Mouse (Mus musculus): ENCODE measurements around the gene Fam47c.

Gene Fam47c

DNA sequence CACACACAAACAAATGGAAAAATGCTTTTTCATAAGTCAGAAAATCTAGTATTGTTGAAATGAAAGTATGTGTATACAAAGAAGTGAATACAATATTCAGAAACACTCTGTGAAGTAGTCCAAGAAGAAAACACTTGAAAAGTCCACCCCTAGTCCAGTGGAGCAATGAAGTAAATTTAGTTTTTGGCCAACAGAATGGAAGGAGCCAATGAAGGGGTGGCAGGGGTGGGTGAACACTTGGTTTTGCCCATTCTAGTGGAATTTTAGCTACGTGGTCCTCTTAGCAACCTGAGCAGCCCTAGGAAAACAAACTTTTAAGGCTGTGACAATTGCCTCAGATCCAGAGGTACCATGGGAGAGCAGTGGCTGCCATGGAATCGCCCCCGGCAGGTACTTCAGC lies at the start of gene Fam47c:
Fam47c (plus strand) TSS at position 301 of the 400 bp plus-strand sequence.
- no peaks in the 10 kb centered on the region for H3K36me3 ChIP-seq (ENCODE audit: insufficient read depth, low read length)
- TF ChIP-seq NANOG (IDR thresholded peaks at IDR 0.05; ENCODE audit: borderline replicate concordance, low read length) (no peak), POU5F1 (IDR thresholded peaks at IDR 0.05; ENCODE audit: borderline replicate concordance, low read length) (no peak), CTCF (conservative IDR thresholded peaks at IDR 0.05; ENCODE audit: low read length) (no peak)
- H3K4me3 ChIP-seq (replicated peaks; ENCODE audit: low read length): no peak within 1 kb of the TSS
- peaks cover 66% of the 10 kb centered on the region for H3K9me3 ChIP-seq (ENCODE audit: low read length)
- no peaks in the 10 kb centered on the region for H3K27me3 ChIP-seq (ENCODE audit: insufficient read depth, low read length)
- no peaks in the 10 kb centered on the region for H3K4me1 ChIP-seq (replicated peaks; ENCODE audit: low read depth, low read length)

DNA sequence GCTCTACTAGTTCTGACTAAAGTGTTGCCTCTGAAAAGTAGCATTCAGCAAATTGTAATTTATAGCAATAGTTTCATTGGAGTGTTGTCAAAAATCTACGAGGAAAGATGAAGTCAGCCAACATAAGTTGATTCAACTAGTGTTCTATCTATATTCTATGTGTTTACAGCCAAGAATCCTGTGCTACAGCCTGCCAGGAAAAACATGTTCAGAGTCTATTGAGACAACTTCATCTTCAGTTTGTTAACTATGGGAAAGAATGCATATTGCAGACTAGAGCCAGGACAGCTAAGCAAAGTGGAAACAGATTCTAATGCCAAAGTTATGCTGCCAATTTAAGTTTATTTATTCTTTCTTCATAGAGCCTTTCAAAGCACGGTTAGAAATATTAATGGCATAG lies 31.8 kb downstream of the Fam47c start:
- Histone ChIP-seq H3K27me3 (ENCODE audit: insufficient read depth, low read length) (no peaks in the 10 kb centered on the region), H3K4me3 (replicated peaks; ENCODE audit: low read length) (no peak overlapping the region), H3K36me3 (ENCODE audit: insufficient read depth, low read length) (no peaks in the 10 kb centered on the region), H3K4me1 (replicated peaks; ENCODE audit: low read depth, low read length) (no peaks in the 10 kb centered on the region), H3K9me3 (ENCODE audit: low read length) (no peaks in the 10 kb centered on the region)
- TF ChIP-seq POU5F1 (IDR thresholded peaks at IDR 0.05; ENCODE audit: borderline replicate concordance, low read length) (no peak), NANOG (IDR thresholded peaks at IDR 0.05; ENCODE audit: borderline replicate concordance, low read length) (no peak), CTCF (conservative IDR thresholded peaks at IDR 0.05; ENCODE audit: low read length) (no peak)

DNA sequence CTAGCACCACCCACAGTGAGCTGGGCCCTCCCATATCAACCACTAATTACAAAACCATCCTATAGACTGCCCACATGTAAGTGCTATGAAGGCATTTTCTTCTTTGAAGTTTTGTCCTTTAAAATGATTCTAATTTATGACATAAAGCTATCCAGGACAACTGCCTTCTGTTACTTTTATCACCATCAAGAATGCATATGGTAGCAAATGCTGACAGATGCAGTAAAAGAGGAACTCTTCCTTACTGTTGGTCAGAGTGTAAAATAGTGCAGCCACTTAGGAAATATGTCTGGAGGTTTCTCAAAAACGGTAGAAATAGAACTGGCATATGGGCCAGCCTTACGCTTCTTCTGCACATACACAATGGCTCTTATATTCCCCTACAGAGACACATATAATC lies 39.5 kb downstream of the Fam47c start:
- Histone ChIP-seq H3K36me3 (ENCODE audit: insufficient read depth, low read length) (no peaks in the 10 kb centered on the region), H3K27me3 (ENCODE audit: insufficient read depth, low read length) (no peaks in the 10 kb centered on the region), H3K9me3 (ENCODE audit: low read length) (peaks cover 26% of the 10 kb centered on the region), H3K4me1 (replicated peaks; ENCODE audit: low read depth, low read length) (no peaks in the 10 kb centered on the region), H3K4me3 (replicated peaks; ENCODE audit: low read length) (no peak overlapping the region)
- TF ChIP-seq NANOG (IDR thresholded peaks at IDR 0.05; ENCODE audit: borderline replicate concordance, low read length): no peak
- TF ChIP-seq POU5F1 (IDR thresholded peaks at IDR 0.05; ENCODE audit: borderline replicate concordance, low read length): no peak
- no peak for TF ChIP-seq CTCF (conservative IDR thresholded peaks at IDR 0.05; ENCODE audit: low read length)

All from E14TG2a.4 (cell line).